Mouse (Mus musculus): ENCODE results near the gene Eif4a3. TPM values are rescaled to one million over a fixed set of nuclear protein-coding genes. Genes with fewer than 3 reads are reported as not detected.
A peak's percentile ranks its signal among the peaks of the same experiment; 100 is the strongest.

The Eif4a3 gene
- polyA plus RNA-seq (2015; fragmentation: Nextera tagmentation; extraction: Ambion mirVana): 329 and 338 TPM in 2 replicates

DNA sequence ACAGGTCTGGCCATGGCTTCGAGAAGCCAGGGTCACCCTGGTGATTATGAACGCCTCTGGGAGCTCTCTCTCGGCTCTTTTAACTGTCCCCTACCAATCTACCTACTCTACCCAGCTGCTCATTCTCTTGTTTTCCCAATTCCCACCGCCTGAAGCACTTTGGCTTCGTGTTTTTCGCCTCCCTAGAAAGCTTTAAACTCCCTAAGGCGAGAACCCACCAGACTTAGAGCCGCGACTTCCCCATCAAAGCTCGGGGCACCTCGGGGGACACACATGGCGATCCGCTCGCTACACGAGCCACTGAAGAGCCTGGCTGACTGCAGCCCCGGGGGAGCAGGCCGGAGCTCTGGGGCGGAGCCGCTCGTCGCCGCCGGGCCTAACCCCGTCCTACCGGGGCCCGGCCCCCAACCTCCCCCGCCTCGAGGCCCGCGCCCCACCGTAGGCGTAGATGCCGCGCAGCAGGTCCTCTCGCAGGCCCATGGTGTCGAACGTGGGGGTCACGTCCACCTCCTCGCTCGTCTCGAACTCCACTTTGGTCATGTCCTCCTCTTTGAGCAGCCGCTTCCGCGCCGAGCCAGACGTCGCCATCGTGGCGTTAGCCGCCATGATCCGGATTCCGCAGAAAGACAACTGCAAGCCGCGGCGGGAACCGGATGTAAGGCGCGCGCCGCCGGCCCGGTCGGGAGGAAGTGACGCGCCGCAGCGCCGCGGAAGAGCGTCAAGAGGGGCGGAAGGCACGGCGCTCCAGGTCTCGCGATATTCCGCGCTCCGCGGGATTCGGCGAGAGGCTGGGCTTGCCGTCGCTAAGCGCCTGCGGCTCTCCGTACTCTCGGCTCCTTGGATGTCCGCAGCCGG is at the start of gene Eif4a3:
Gene Eif4a3, minus strand, starts transcription at position 699 of the 855 bp plus-strand sequence.
- Histone ChIP-seq H3K4me1 (peaks cover 21% of the 10 kb centered on the region), H3K27me3 (no peaks in the 10 kb centered on the region), H3K9ac (peak within 1 kb of the TSS; percentile 97), H3K36me3 (peaks cover 34% of the 10 kb centered on the region), H3K27ac (replicated peaks) (peak within 1 kb of the TSS; percentile 92), H3K4me3 (replicated peaks) (peak within 1 kb of the TSS; percentile 99), H3K4me2 (replicated peaks) (peak within 1 kb of the TSS; percentile 81), H3K9me3 (replicated peaks) (no peaks in the 10 kb centered on the region)
- peak; percentile 94 for ATAC-seq (ENCODE audit: insufficient number of reproducible peaks, low FRiP score, low TSS enrichment, low read depth)
- WGBS: under 1% methylated on average over 86 of the region's 89 CpGs

DNA sequence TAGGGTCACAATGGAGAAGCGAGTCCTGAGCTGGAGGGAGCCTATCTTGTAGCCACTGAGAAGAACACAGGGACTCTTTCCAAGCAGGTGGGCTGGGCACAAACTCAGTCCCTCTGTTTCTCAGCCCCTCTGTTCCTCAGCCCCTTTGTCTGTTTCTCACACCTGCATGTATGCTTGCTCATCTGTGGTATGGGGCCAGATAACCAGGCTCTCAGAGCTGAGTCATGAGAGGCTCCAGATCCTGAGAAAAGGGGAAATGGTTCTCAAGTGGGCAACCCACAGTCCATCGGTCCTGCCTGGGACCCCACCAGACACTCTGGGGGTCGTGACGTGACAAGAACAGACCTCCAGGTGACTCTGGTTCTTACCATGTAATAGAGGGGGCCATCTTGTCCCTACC is 47.2 kb upstream of the Eif4a3 start:
- WGBS: 86% methylated on average over 4 of the region's 4 CpGs

DNA sequence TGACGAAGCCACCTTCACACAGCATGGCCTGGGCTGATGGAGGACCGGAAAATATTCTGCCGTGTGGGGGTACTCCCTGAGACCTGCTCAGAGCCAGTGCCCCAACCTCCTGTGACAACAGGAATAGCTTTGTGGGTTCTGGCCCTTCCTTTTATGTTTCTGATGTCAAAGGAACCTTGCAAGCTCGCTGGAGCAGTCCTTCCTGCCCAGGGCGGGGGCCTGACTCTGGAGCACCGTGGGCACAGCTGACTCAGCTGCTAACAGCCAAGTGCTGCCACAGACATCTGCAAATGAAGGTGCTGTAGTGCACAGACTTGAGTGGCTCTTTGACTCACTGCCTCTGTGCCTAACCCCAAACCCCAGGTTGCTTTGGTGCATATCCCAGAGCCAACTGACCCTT is 45.0 kb upstream of the Eif4a3 start:
- no peaks in the 10 kb centered on the region for H3K4me1 ChIP-seq
- no peak overlapping the region for H3K27ac ChIP-seq (replicated peaks)
- no peaks in the 10 kb centered on the region for H3K9me3 ChIP-seq (replicated peaks)
- no peak overlapping the region for H3K4me2 ChIP-seq (replicated peaks)
- WGBS: 67% methylated on average over 6 of the region's 6 CpGs
- H3K36me3 ChIP-seq: no peaks in the 10 kb centered on the region
- no peak overlapping the region for H3K4me3 ChIP-seq (replicated peaks)
- no peak overlapping the region for H3K9ac ChIP-seq
- no peak for ATAC-seq (ENCODE audit: insufficient number of reproducible peaks, low FRiP score, low TSS enrichment, low read depth)
- no peaks in the 10 kb centered on the region for H3K27me3 ChIP-seq

More for the DNA sequence above, 47.2 kb upstream of the Eif4a3 start:
- no peaks in the 10 kb centered on the region for H3K9me3 ChIP-seq (replicated peaks)
- no peak overlapping the region for H3K4me3 ChIP-seq (replicated peaks)
- H3K4me2 ChIP-seq (replicated peaks): no peak overlapping the region
- no peak for ATAC-seq (ENCODE audit: insufficient number of reproducible peaks, low FRiP score, low TSS enrichment, low read depth)
- no peaks in the 10 kb centered on the region for H3K4me1 ChIP-seq
- no peaks in the 10 kb centered on the region for H3K36me3 ChIP-seq
- H3K27me3 ChIP-seq: no peaks in the 10 kb centered on the region
- no peak overlapping the region for H3K27ac ChIP-seq (replicated peaks)
- H3K9ac ChIP-seq: no peak overlapping the region

DNA sequence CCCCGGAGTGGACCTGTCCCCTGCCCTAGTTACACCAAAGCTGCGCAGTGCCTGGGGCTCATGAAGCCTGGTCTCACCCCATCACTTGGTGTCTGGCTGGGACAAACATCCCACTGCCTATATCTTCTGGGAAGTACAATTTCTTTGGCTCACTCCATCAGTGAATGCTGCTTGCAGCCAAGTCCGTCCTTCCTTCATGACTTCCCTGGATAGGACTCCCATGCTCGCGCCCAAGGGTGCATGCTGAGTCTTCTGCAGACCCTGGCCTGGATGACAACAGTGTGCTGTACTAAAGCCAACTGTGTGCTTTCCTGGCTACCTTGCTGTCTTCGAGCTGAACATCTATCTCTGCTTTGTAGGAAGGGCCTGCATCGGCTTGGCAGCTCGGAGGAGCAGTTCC is 44.3 kb upstream of the Eif4a3 start:
- WGBS: 83% methylated on average over 8 of the region's 8 CpGs
- Histone ChIP-seq H3K4me2 (replicated peaks) (no peak overlapping the region), H3K27me3 (no peaks in the 10 kb centered on the region), H3K27ac (replicated peaks) (no peak overlapping the region), H3K4me3 (replicated peaks) (no peak overlapping the region), H3K9ac (no peak overlapping the region), H3K36me3 (no peaks in the 10 kb centered on the region), H3K4me1 (no peaks in the 10 kb centered on the region), H3K9me3 (replicated peaks) (no peaks in the 10 kb centered on the region)
- ATAC-seq (ENCODE audit: insufficient number of reproducible peaks, low FRiP score, low TSS enrichment, low read depth): no peak

DNA sequence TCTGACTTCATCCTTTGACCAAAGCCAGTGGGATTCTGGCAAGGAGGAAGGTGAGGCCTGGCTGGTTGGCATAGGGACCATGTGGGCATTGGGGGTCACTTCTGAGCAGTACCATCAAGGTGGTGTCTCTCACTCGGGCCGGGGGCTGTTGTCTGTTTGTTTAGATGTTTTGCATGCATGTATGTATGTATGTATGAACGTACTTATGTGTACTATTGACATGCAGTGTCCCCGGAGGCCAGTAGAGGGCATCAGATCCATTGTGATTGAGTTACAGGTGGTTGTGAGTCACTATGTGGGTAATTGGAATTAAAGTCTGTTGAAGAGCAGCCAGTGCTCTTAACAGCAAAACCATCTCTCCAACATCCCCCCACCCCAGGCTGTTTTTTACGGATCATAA is 39.7 kb upstream of the Eif4a3 start:
- Histone ChIP-seq H3K4me2 (replicated peaks) (no peak overlapping the region), H3K9ac (no peak overlapping the region), H3K27me3 (no peaks in the 10 kb centered on the region), H3K4me3 (replicated peaks) (no peak overlapping the region), H3K27ac (replicated peaks) (no peak overlapping the region), H3K4me1 (no peaks in the 10 kb centered on the region), H3K36me3 (no peaks in the 10 kb centered on the region), H3K9me3 (replicated peaks) (no peaks in the 10 kb centered on the region)
- no peak for ATAC-seq (ENCODE audit: insufficient number of reproducible peaks, low FRiP score, low TSS enrichment, low read depth)
- WGBS: 3% methylated on average over 5 of the region's 5 CpGs

DNA sequence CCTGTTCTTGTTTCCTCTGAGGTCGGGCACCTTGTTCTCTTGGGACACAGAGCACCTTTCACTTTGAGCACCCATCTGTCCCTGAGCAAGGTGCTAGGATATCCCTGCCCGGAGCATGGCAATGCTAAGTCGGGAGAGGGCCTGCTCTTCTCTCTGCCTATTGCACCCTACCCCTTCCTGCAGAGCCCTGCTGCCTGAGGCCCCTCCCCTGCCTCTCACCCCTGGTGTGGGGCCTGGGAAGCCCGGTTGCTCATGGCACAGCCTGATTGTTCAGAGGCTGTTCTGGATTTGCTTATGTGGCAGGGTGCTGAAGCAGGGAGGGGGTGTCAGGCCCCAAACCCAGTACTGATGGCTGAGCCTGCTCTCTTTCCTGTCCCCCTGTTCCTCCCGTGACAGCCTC is 39.3 kb upstream of the Eif4a3 start:
- no peak overlapping the region for H3K9ac ChIP-seq
- ATAC-seq (ENCODE audit: insufficient number of reproducible peaks, low FRiP score, low TSS enrichment, low read depth): no peak
- no peaks in the 10 kb centered on the region for H3K9me3 ChIP-seq (replicated peaks)

DNA sequence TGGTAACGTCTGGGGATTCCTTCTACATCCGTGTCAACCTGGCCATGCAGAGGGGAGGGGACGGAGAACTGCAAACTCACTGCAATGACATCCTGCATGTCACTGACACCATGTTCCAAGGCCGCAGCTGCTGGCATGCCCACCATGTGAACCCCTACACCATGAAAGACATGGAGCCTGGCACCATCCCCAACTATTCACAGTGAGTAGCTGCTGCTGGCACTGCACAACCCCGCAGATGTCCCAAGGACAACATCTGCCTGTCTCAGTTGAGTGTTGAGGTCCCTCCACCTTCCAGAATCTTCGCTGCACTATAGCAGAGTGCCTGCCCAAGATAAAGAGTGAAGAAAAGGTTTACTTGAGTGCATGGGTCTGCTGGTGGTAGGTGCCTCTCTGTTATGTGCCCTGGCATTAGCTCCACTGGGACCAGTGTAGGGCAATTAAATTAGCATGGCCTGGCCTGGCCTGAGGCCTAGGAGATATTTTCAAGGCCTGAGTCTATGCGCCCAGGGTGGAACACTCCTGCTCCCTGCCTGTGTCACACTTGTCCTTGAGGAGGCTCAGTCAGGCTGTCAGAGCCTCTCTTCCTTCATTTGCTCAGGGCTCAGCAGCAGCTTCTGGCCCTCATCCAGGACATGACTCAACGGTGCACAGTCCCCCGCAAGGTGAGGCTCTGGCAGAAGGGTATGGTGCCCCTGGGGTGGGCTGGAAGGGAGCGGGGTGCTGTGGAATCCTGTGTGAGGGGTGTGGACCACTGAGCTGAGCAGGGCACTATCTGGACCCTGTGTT is 38.6 kb upstream of the Eif4a3 start:
- H3K9ac ChIP-seq: no peak overlapping the region
- 78% methylated on average over 10 of the region's 10 CpGs for WGBS
- H3K4me1 ChIP-seq: no peaks in the 10 kb centered on the region
- no peak overlapping the region for H3K27ac ChIP-seq (replicated peaks)
- H3K4me2 ChIP-seq (replicated peaks): no peak overlapping the region
- no peaks in the 10 kb centered on the region; the same call in 1 of the 2 replicates for H3K27me3 ChIP-seq
- no peaks in the 10 kb centered on the region for H3K9me3 ChIP-seq (replicated peaks)
- H3K36me3 ChIP-seq: no peaks in the 10 kb centered on the region
- ATAC-seq (ENCODE audit: insufficient number of reproducible peaks, low FRiP score, low TSS enrichment, low read depth): 0 out of 2 replicates have a peak, but pooled peaks have one; percentile 47
- no peak overlapping the region for H3K4me3 ChIP-seq (replicated peaks)

More for the DNA sequence above, 39.3 kb upstream of the Eif4a3 start:
- H3K4me2 ChIP-seq (replicated peaks): no peak overlapping the region
- H3K27me3 ChIP-seq: no peaks in the 10 kb centered on the region
- H3K4me1 ChIP-seq: no peaks in the 10 kb centered on the region
- H3K27ac ChIP-seq (replicated peaks): no peak overlapping the region
- WGBS: 40% methylated on average over 5 of the region's 5 CpGs
- no peak overlapping the region for H3K4me3 ChIP-seq (replicated peaks)
- H3K36me3 ChIP-seq: no peaks in the 10 kb centered on the region

DNA sequence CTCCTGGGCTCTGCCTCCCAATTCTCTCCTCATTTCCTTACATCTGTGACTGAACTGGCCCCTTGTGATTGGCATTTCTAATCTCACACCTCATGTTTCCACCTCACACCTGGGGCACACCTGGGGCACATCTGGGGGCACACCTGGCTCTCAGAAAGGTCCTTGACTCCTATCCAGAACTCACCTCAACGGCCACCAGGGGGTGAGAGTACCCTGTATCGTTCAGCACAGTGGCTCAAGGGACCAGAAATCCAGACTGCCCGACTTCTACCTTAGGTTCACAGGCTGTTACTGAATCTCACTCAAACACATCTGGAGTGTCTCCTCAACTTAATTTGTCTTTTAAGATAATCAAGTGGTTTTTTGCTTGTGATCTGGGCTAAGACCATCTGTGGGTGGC is 32.1 kb upstream of the Eif4a3 start:
- 31% methylated on average over 3 of the region's 3 CpGs for WGBS
- no peak for ATAC-seq (ENCODE audit: insufficient number of reproducible peaks, low FRiP score, low TSS enrichment, low read depth)
- Histone ChIP-seq H3K9me3 (replicated peaks) (no peaks in the 10 kb centered on the region), H3K36me3 (no peaks in the 10 kb centered on the region), H3K27ac (replicated peaks) (no peak overlapping the region), H3K4me1 (no peaks in the 10 kb centered on the region), H3K4me2 (replicated peaks) (no peak overlapping the region), H3K4me3 (replicated peaks) (no peak overlapping the region), H3K9ac (no peak overlapping the region), H3K27me3 (peaks cover 5% of the 10 kb centered on the region)

DNA sequence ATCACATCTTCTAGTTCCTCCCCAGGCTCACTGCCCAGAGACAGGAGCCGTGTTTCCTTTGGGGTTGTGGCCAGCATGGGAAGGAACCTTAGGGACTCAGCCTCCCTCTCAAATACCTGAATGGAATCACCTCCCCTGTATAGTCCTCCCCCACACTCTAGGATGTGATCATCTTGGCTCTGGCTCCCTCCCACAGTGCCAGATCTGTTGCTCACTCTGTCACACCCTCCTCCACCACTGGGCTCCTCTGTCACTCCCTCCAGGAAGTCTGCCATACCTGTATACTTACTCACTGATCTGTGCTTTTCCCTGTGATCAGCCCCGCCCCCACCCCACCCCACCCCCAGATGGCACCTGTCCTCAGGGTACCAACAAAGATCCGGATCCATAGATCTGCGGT is 30.7 kb upstream of the Eif4a3 start:
- no peak overlapping the region for H3K4me3 ChIP-seq (replicated peaks)
- no peaks in the 10 kb centered on the region for H3K4me1 ChIP-seq
- ATAC-seq (ENCODE audit: insufficient number of reproducible peaks, low FRiP score, low TSS enrichment, low read depth): no peak
- no peaks in the 10 kb centered on the region for H3K36me3 ChIP-seq
- H3K9ac ChIP-seq: no peak overlapping the region
- H3K27me3 ChIP-seq: peaks cover 5% of the 10 kb centered on the region
- WGBS: 60% methylated on average over 4 of the region's 4 CpGs
- H3K9me3 ChIP-seq (replicated peaks): no peaks in the 10 kb centered on the region
- H3K27ac ChIP-seq (replicated peaks): no peak overlapping the region
- no peak overlapping the region for H3K4me2 ChIP-seq (replicated peaks)

DNA sequence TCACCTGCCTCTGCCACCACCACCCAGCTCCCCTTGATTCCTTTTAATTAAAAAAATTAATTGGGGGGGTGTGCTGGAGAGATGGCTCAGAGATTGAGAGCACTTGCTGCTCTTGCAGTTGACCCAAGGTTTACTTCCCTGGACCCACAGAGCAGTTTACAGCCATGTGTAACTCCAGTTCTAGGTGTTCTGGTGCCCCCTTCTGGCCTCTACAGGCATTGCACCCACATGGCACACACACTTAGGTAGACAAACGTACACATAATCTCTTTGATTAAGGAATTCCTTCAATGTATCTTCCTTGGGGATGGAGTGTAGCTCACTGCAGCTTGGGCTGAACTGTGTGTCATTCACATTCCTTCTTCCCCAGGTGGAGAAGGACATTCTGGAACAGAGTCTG is 25.2 kb upstream of the Eif4a3 start:
- Histone ChIP-seq H3K9ac (no peak overlapping the region), H3K4me2 (replicated peaks) (no peak overlapping the region), H3K4me1 (no peaks in the 10 kb centered on the region), H3K27me3 (no peaks in the 10 kb centered on the region), H3K27ac (replicated peaks) (no peak overlapping the region), H3K36me3 (no peaks in the 10 kb centered on the region), H3K4me3 (replicated peaks) (no peak overlapping the region), H3K9me3 (replicated peaks) (no peaks in the 10 kb centered on the region)
- ATAC-seq (ENCODE audit: insufficient number of reproducible peaks, low FRiP score, low TSS enrichment, low read depth): no peak
- WGBS: 76% methylated on average over 1 of the region's 1 CpGs

DNA sequence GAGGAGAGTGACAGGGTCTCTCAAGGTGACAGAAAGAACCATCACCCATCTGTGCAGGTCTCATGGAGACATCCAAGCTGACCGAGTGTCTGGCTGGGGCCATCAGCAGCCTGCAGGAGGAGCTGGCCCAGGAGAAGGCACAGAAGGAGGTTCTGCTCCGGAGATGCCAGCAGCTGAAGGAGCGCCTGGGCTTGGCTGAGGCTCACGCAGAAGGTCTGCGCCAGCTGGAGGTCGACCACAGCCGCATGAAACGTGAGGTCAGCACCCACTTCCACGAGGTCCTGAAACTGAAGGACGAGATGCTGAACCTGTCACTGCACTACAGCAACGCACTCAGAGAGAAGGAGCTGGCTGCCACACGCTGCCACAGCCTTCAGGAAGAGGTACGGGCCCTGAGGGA is 22.6 kb upstream of the Eif4a3 start:
- no peak overlapping the region for H3K9ac ChIP-seq

More for the DNA sequence above, 22.6 kb upstream of the Eif4a3 start:
- Histone ChIP-seq H3K27ac (replicated peaks) (no peak overlapping the region), H3K4me3 (replicated peaks) (no peak overlapping the region), H3K4me2 (replicated peaks) (no peak overlapping the region), H3K27me3 (no peaks in the 10 kb centered on the region), H3K4me1 (no peaks in the 10 kb centered on the region), H3K36me3 (no peaks in the 10 kb centered on the region), H3K9me3 (replicated peaks) (no peaks in the 10 kb centered on the region)
- no peak for ATAC-seq (ENCODE audit: insufficient number of reproducible peaks, low FRiP score, low TSS enrichment, low read depth)
- WGBS: 72% methylated on average over 13 of the region's 13 CpGs

Measured in embryonic facial prominence, embryonic 15.5 days (tissue).